Mouse (Mus musculus) frontal cortex, adult (tissue): ENCODE measurements at regions not wholly inside any gene's neighbourhood (a gene's known extent, or its start where the extent isn't known, plus 50 kb on each side); places are given as distances from the start of the nearest gene placed in this dataset.
A peak's percentile ranks its signal among the peaks of the same experiment; 100 is the strongest.

Source experiments
- ATAC-seq: cut with Nextera tagmentation; 2 replicates; pipeline ENCODE4 v1.9.2; 2017; ENCODE audit warnings: mild to moderate bottlenecking, moderate library complexity, mixed read lengths; ENCODE audit not compliant: low TSS enrichment

DNA sequence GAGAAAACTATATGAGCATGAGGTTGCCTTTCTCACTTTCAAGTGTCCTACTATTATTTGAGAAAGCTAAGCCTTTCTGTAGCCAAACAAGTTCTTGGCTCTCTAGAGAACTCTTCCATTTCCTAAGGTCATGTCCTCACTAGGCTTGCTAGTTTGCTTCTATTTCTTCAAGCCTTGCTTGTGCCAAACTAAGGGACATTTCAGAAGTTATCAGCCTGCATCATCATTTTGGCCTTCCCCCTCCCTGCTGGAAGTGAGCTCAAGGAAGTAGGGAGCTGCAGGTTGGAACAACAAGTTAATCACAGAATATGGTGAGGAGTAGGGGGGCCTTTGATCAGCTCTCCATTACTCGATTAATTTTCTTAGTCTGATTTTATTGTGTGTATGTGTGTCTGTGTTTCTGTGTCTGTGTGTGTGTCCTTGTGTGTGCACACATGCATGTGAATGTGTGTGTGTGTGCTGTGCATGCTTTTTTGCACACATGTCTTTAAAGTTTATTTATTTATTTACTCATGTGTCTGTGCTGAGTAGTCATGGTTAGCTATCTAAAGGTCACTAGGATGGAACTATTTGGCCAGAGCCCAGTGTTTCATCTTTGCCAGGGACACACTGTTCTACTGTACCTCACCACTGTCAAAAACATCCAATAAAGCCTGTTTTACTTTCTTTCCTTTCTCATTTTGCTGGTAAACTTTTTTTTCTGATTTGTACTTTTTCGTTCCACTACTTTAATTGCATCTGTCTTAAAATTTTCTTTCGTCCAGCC lies 371.4 kb upstream of the Eda2r start:
- no peak for ATAC-seq

DNA sequence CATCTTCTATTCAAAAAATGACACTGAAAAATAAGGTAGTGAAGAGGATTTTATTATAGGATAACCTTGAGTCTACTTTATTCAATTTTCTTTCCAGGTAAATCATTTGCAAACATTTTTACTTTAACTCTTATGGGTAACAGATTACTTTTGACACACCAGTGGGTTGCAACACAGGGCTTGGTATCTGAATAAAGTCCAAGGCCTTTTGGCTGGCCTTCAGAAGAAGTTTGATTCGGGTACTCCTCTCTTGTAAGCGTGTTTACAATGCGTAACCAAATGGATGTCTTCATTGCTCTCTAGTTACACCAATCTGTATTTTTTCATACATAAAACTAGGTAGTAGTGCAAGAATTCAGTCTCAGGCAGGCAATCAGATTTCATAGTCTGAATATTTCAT lies 367.3 kb upstream of the Eda2r start:
- no peak for ATAC-seq

DNA sequence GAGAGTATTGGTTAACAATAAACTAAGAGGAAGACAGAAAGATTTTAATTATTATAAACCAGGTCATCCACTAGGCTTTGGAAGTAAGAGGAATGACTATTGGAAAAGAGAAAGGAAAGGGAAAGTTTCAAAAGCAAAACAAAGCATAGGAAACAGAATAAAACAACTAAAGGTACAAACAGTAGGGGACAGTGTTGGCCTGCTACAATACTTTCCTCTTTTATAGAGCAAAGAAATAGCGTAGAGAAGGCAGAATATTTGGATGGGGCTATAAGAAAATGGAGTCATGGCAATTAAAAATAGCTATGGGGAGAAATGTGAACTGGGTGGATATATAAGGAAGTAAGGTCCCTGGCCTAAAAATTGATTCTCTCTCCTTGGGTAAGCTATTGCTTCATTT lies 347.5 kb upstream of the Eda2r start:
- peak; percentile 50; the same call in 1 of the 2 replicates for ATAC-seq

DNA sequence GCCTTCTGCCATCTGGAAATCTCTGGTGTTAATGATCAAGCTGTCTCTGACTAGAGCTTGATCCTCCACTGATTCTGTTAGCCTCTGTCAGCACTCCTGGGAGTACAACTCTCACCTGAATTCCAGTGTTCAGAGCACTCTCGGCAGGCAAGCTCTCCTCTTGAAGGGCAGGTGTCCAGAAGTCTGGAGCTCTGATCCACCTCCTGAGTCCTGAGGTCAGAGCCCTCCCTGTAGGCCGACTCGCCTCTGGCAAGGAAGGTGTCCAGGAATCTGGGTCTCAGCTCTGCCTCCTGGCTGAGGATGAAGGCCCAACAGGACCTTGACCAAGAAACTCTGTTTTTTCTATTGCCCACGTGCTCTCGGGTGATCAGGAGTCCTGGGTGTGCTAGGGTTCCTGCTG lies 330.8 kb upstream of the Eda2r start:
- no peak for ATAC-seq

DNA sequence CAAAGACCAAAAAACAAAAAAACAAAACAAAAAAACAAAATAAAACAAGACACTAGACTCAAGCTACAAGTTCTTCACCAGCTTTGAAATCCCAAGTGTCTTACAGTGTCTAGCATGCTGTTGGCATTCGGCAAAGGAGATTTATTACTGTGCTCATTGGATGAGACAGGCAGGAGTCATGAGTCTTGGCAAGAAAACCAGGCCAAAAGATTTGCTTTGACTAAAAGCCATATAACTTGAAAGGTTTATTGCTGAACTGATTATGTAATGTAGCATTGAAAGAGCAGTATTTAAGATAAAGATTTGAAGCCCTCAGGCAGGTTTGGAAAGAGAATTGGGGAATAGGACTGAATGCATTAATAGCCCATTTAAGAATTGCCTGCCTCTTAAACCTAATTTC lies 281.7 kb upstream of the Eda2r start:
- no peak for ATAC-seq

DNA sequence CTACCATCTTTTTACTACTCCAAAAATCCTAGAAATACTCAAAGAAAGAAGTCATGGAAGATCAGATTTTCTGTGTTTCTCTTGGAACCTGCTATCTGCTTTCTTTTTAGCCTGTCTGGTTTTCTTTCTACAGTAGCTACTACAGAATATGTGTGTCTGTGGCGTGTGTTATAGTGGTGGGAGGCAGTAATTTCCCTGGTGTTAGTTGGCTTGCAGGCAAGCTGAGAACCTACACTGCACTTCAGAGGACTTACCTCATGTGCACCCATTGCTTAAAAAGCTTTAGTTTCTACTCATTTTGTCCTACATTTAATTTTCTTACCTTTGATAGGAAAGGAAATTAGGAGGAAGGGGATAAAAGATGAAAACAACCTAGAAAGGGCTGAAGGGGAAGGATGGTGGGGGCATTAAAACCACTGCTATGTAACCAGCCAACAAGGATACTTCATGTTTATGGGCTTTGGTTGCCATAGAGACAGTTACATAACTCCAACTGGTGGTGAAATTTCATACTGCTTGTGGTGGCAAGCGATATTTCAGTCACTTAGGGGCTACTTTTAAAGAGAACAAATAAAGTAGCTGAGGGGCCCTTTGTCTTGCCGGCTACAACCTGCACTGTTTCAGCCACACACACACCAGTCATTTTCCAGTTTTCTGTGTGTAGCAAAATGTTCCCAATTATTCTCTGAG lies 274.7 kb upstream of the Eda2r start:
- peak; percentile 100 for ATAC-seq
